Mouse (Mus musculus): ENCODE results near the gene Gpr158. TPM values are rescaled to one million over a fixed set of nuclear protein-coding genes. Genes with fewer than 3 reads are reported as not detected.
"Not testable (repeated sequence)": the region's sequence is repeated elsewhere in the genome, so short reads cannot be mapped to it uniquely, and the experiment has no call there.

Gpr158 gene
- total and polyA plus RNA-seq, 2 experiments from 2014 or later: 0.03 TPM; not detected in 1

DNA sequence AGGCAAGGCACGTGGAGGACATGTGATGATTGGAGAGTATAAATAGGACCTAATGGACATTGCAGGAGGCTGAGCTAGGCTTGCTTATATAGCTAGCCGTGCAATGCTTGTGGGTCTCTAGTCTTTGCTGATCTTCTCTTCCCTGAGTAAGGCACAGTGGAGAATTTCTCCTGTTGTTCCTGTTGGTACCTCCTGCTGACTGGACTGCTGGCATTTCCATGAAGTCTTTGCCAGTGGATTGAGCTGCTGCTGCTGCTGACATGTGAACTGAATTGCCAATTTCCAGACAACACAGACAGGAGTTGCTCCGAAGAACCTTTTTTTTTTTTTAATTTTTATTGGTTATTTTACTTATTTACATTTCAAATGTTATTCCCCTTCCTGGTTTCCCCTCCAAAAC is 41.5 kb downstream of the Gpr158 start:
- TF ChIP-seq CTCF (IDR thresholded peaks at IDR 0.05; ENCODE audit: low read depth): no peak
- no peak for TF ChIP-seq EP300 (IDR thresholded peaks at IDR 0.05; ENCODE audit: low read depth)
- DNase-seq (ENCODE audit: low spot score): no peak
- Histone ChIP-seq H3K4me1 (ENCODE audit: control insufficient read depth, insufficient read depth) (no peaks in the 10 kb centered on the region), H3K9me3 (replicated peaks; ENCODE audit: control insufficient read depth, low read length) (no peaks in the 10 kb centered on the region), H3K27ac (ENCODE audit: low read depth) (no peak overlapping the region), H3K27me3 (ENCODE audit: control insufficient read depth, insufficient read depth, low read length) (no peaks in the 10 kb centered on the region), H3K4me2 (ENCODE audit: low read depth, low read length) (no peak overlapping the region), H3K4me3 (ENCODE audit: low read depth, low read length) (no peak overlapping the region), H3K9ac (replicated peaks; ENCODE audit: low read depth, low read length) (no peak overlapping the region), H3K36me3 (replicated peaks; ENCODE audit: control insufficient read depth, insufficient read depth, low read length) (no peaks in the 10 kb centered on the region)
- ATAC-seq (ENCODE audit: insufficient read depth, low read depth): no peak
- 52% methylated on average over 3 of the region's 3 CpGs for WGBS

- no peak overlapping the region for H3K4me3 ChIP-seq (ENCODE audit: low read depth, low read length)
- H3K9me3 ChIP-seq (replicated peaks; ENCODE audit: control insufficient read depth, low read length): no peaks in the 10 kb centered on the region
- TF ChIP-seq CTCF (IDR thresholded peaks at IDR 0.05; ENCODE audit: low read depth): no peak
- no peak overlapping the region for H3K27ac ChIP-seq (ENCODE audit: low read depth)
- no peaks in the 10 kb centered on the region for H3K27me3 ChIP-seq (ENCODE audit: control insufficient read depth, insufficient read depth, low read length)
- DNase-seq (ENCODE audit: low spot score) (no peak), ATAC-seq (ENCODE audit: insufficient read depth, low read depth) (no peak)
- 64% methylated on average over 2 of the region's 2 CpGs for WGBS
- no peaks in the 10 kb centered on the region for H3K4me1 ChIP-seq (ENCODE audit: control insufficient read depth, insufficient read depth)
- no peaks in the 10 kb centered on the region for H3K36me3 ChIP-seq (replicated peaks; ENCODE audit: control insufficient read depth, insufficient read depth, low read length)
- no peak overlapping the region for H3K9ac ChIP-seq (replicated peaks; ENCODE audit: low read depth, low read length)
- no peak overlapping the region for H3K4me2 ChIP-seq (ENCODE audit: low read depth, low read length)
Measured at GRCm38 (mm10) chr2:21430288-21430687, 62.9 kb downstream of the Gpr158 start.

GRCm38 (mm10) chr2:21431182-21431581 is 63.8 kb downstream of the Gpr158 start:
- Histone ChIP-seq H3K9ac (replicated peaks; ENCODE audit: low read depth, low read length) (no peak overlapping the region), H3K4me1 (ENCODE audit: control insufficient read depth, insufficient read depth) (no peaks in the 10 kb centered on the region), H3K4me2 (ENCODE audit: low read depth, low read length) (no peak overlapping the region), H3K9me3 (replicated peaks; ENCODE audit: control insufficient read depth, low read length) (no peaks in the 10 kb centered on the region), H3K27ac (ENCODE audit: low read depth) (no peak overlapping the region), H3K4me3 (ENCODE audit: low read depth, low read length) (no peak overlapping the region), H3K27me3 (ENCODE audit: control insufficient read depth, insufficient read depth, low read length) (no peaks in the 10 kb centered on the region), H3K36me3 (replicated peaks; ENCODE audit: control insufficient read depth, insufficient read depth, low read length) (no peaks in the 10 kb centered on the region)
- no peak for ATAC-seq (ENCODE audit: insufficient read depth, low read depth)
- 69% methylated on average over 6 of the region's 6 CpGs for WGBS
- TF ChIP-seq CTCF (IDR thresholded peaks at IDR 0.05; ENCODE audit: low read depth) (no peak), EP300 (IDR thresholded peaks at IDR 0.05; ENCODE audit: low read depth) (no peak)
- DNase-seq (ENCODE audit: low spot score): no peak

GRCm38 (mm10) chr2:21439626-21440025 is 72.3 kb downstream of the Gpr158 start:
- ATAC-seq (ENCODE audit: insufficient read depth, low read depth) (no peak), DNase-seq (ENCODE audit: low spot score) (no peak)
- Histone ChIP-seq H3K36me3 (replicated peaks; ENCODE audit: control insufficient read depth, insufficient read depth, low read length) (no peaks in the 10 kb centered on the region), H3K27me3 (ENCODE audit: control insufficient read depth, insufficient read depth, low read length) (no peaks in the 10 kb centered on the region), H3K4me3 (ENCODE audit: low read depth, low read length) (no peak overlapping the region), H3K4me2 (ENCODE audit: low read depth, low read length) (no peak overlapping the region), H3K4me1 (ENCODE audit: control insufficient read depth, insufficient read depth) (no peaks in the 10 kb centered on the region), H3K27ac (ENCODE audit: low read depth) (no peak overlapping the region), H3K9me3 (replicated peaks; ENCODE audit: control insufficient read depth, low read length) (no peaks in the 10 kb centered on the region), H3K9ac (replicated peaks; ENCODE audit: low read depth, low read length) (no peak overlapping the region)
- 75% methylated on average over 3 of the region's 3 CpGs for WGBS
- TF ChIP-seq EP300 (IDR thresholded peaks at IDR 0.05; ENCODE audit: low read depth): no peak
- TF ChIP-seq CTCF (IDR thresholded peaks at IDR 0.05; ENCODE audit: low read depth): no peak

DNA sequence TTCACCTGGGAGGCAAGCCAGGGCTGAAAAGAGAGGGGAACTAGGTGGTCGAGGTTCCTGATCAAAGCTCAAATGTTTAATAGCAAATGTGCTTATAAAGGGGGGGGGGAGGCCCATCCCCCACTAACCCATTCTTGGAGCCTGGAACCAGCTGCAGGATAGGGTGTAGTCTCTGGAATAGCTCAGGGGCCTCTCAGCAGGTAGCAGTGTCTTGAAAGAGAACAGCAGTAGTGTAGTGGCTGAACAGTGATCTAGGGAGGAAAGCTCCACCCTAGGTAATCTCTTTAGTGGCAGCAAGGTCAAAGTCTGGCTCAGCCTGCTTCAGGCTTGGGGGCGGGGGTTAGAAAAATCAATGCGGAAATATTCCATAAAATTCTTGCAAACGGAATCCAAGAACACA is 93.3 kb downstream of the Gpr158 start:
- H3K4me3 ChIP-seq (ENCODE audit: low read depth, low read length); H3K27me3 ChIP-seq (ENCODE audit: control insufficient read depth, insufficient read depth, low read length); ATAC-seq (ENCODE audit: insufficient read depth, low read depth); H3K9ac ChIP-seq (replicated peaks; ENCODE audit: low read depth, low read length); H3K27ac ChIP-seq (ENCODE audit: low read depth); DNase-seq (ENCODE audit: low spot score); H3K4me1 ChIP-seq (ENCODE audit: control insufficient read depth, insufficient read depth); H3K4me2 ChIP-seq (ENCODE audit: low read depth, low read length); H3K36me3 ChIP-seq (replicated peaks; ENCODE audit: control insufficient read depth, insufficient read depth, low read length); H3K9me3 ChIP-seq (replicated peaks; ENCODE audit: control insufficient read depth, low read length): not testable (repeated sequence)
- 73% methylated on average over 4 of the region's 4 CpGs for whole genome bisulfite sequencing

DNA sequence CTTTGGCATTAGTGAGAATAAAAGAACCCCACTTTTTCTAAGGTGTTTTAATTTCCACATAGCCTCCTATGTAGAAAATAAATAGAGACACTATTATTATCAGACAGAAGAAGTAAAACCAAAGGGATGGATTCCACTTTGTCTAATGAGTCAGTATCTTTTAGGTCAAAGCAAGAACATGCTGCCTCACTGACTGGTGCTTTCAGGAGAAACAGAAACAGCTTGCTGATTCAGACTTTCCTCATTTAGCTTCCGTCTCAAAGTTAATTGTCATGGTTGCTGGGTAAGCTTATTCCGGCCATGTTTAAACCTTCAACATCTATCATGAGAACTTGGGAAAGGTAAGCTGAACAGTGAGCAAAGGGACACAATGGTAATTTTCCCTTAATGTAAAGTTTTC is 107.6 kb downstream of the Gpr158 start:
- DNase-seq (ENCODE audit: low spot score) (no peak), ATAC-seq (ENCODE audit: insufficient read depth, low read depth) (no peak)
- no peaks in the 10 kb centered on the region for H3K9me3 ChIP-seq (replicated peaks; ENCODE audit: control insufficient read depth, low read length)
- no peak overlapping the region for H3K9ac ChIP-seq (replicated peaks; ENCODE audit: low read depth, low read length)
- TF ChIP-seq EP300 (IDR thresholded peaks at IDR 0.05; ENCODE audit: low read depth) (no peak), CTCF (IDR thresholded peaks at IDR 0.05; ENCODE audit: low read depth) (no peak)
- H3K4me3 ChIP-seq (ENCODE audit: low read depth, low read length): no peak overlapping the region
- no peaks in the 10 kb centered on the region for H3K27me3 ChIP-seq (ENCODE audit: control insufficient read depth, insufficient read depth, low read length)
- no peaks in the 10 kb centered on the region for H3K4me1 ChIP-seq (ENCODE audit: control insufficient read depth, insufficient read depth)
- no peaks in the 10 kb centered on the region for H3K36me3 ChIP-seq (replicated peaks; ENCODE audit: control insufficient read depth, insufficient read depth, low read length)
- H3K27ac ChIP-seq (ENCODE audit: low read depth): no peak overlapping the region
- no peak overlapping the region for H3K4me2 ChIP-seq (ENCODE audit: low read depth, low read length)
- 84% methylated on average over 2 of the region's 2 CpGs for WGBS

All from heart, postnatal 0 days (tissue).